In the genomic region with DNA sequence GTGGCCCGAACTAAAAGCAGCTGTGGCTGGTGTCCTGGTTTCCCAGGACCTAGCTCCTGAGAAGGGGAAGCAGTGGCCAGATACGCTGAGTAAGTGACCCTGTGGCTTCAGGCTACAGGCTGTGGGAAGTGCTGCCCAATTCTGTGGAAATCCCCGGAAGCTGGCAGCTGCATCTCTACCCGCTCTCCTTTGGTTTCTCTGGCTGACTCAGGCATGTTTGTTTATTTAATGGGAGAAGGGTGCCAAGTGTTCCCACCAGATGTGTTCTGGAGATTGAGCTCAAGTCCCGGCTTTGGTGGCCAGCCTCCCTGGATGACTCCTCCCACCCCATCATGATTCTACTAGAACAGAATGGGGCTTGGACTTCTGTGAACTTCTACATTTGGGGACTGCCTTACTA, we compare ENCODE assay signal across 9 mouse cellular contexts. TPM values are rescaled to one million over a fixed set of nuclear protein-coding genes. Genes with fewer than 3 reads are reported as not detected.
DNase-seq lines count a peak whose midpoint lies in the region; ATAC-seq lines count a peak whose summit lies in the region.
"Had no signal": no experiment of that assay in that cellular context is flagged by ENCODE, and none has a peak within 500 bp of the region (broad histone marks: within the 10 kb centered on the region; RNA-seq: fewer than 3 reads in every experiment).

No protein-coding gene starts in this region.

- H3K4me3 ChIP-seq in kidney, embryonic 15.5 days (replicated peaks) = no peak overlapping the region
- peak overlapping the region; percentile 8; the same call in 1 of the 2 replicates for H3K4me3 ChIP-seq in macrophage (ENCODE audit: inconsistent target)
- H3K4me3 ChIP-seq: neural tube, embryonic 13.5 days had no signal

- peaks cover 21% of the 10 kb centered on the region for H3K4me1 ChIP-seq in kidney, embryonic 15.5 days

- WGBS in kidney, embryonic 15.5 days = 15% methylated on average over 5 of the region's 5 CpGs
- WGBS in macrophage (ENCODE audit: missing documents) = 12% methylated on average over 5 of the region's 5 CpGs

- no peaks in the 10 kb centered on the region for H3K27me3 ChIP-seq in kidney, embryonic 15.5 days
- H3K27me3 ChIP-seq: neural tube, embryonic 13.5 days had no signal

- H3K4me2 ChIP-seq in kidney, embryonic 15.5 days = peak overlapping the region; percentile 42
- H3K4me2 ChIP-seq: neural tube, embryonic 13.5 days had no signal

- no peaks in the 10 kb centered on the region for H3K79me2 ChIP-seq in macrophage (ENCODE audit: inconsistent target)

- peak; percentile 18 for DNase-seq in embryo, embryonic 10.5 days (ENCODE audit: low spot score)
- DNase-seq in embryo, embryonic 10 days (ENCODE audit: low spot score) = no peak
- peak; percentile 38 to 54 for DNase-seq in adrenal gland, adult 18-20 months (ENCODE audit: low spot score in 2 of 2)
- peak; percentile 99 for DNase-seq in heart, adult 11 months
- DNase-seq in spleen, postnatal 10 days (ENCODE audit: low spot score in 2 of 2) = no peak

- 0 out of 2 replicates have a peak, but pooled peaks have one; percentile 37 for ATAC-seq in kidney, embryonic 15.5 days (replicated peaks; ENCODE audit: low FRiP score)
- ATAC-seq in activated CD4-positive, CD25-positive, alpha-beta regulatory T cell, adult 4 months = no peak

- H3K36me3 ChIP-seq in kidney, embryonic 15.5 days = no peaks in the 10 kb centered on the region
- no peaks in the 10 kb centered on the region for H3K36me3 ChIP-seq in macrophage (ENCODE audit: inconsistent target)
- H3K36me3 ChIP-seq: neural tube, embryonic 13.5 days had no signal

- no peaks in the 10 kb centered on the region for H3K9me3 ChIP-seq in kidney, embryonic 15.5 days (replicated peaks)
- H3K9me3 ChIP-seq: neural tube, embryonic 13.5 days had no signal

- H3K9ac ChIP-seq in kidney, embryonic 15.5 days = no peak overlapping the region
- H3K9ac ChIP-seq: neural tube, embryonic 13.5 days had no signal

- peak overlapping the region; percentile 56 for H3K27ac ChIP-seq in kidney, embryonic 15.5 days
- H3K27ac ChIP-seq in macrophage = peak overlapping the region; percentile 66
- H3K27ac ChIP-seq: neural tube, embryonic 13.5 days had no signal

RNA-seq across cellular contexts. Expression of a gene that starts 13.8 kb away (rescaled TPM):
- total RNA-seq in adrenal gland, adult 18-20 months (2021) = 1 to 10 TPM; 3.5 to 4.4 TPM
- 29.1 and 29.5 TPM in 2 replicates for polyA plus RNA-seq in kidney, embryonic 15.5 days (2015; fragmentation: Nextera tagmentation; extraction: Ambion mirVana)
- 10 to 100 TPM in 15 of 26 experiments, 1 to 10 TPM in 11; 1.0 to 26.5 (median 13.6) TPM for total RNA-seq in macrophage (2018; cell fraction: chromatin; rRNA removed)
- total RNA-seq in macrophage (2018; cell fraction: cytosol; rRNA removed) = 10 to 100 TPM; 10.7 to 55.1 (median 38.2) TPM
- 10 to 100 TPM; 13.4 to 65.3 (median 42.6) TPM for total RNA-seq in macrophage (2018; cell fraction: nucleus; rRNA removed)
- 18.5 to 64.2 TPM (median 46.5 TPM) in 3 replicates for polyA plus RNA-seq in macrophage (2018)
- polyA plus RNA-seq in activated CD4-positive, CD25-positive, alpha-beta regulatory T cell, adult 4 months (2017; shearing (Covaris generic)) = 1 to 10 TPM in 1 of 2 experiments, under 1 TPM in 1; 0.24 to 1.5 TPM

Comparison
In these comparisons a context has a peak if more than half of its experiments do, and no peak if none do; other contexts are left out.
1. DNase-seq: peak in embryo, embryonic 10.5 days (single experiment), adrenal gland, adult 18-20 months (2 of 2) and heart, adult 11 months (single experiment); none in embryo, embryonic 10 days (single experiment) and spleen, postnatal 10 days (0 of 2).